Mouse (Mus musculus) C2C12 (cell line): ENCODE results near the gene Plekhd1. TPM values are rescaled to one million over a fixed set of nuclear protein-coding genes. Genes with fewer than 3 reads are reported as not detected.

Experiments used
- H3K27me3 ChIP-seq: one replicate; pipeline ENCODE4 v1.6.1; 2011; ENCODE audit not compliant: control insufficient read depth, insufficient read depth, insufficient read length
- H3K36me3 ChIP-seq: one replicate; pipeline ENCODE4 v1.6.1; 2011; ENCODE audit not compliant: control insufficient read depth, insufficient read depth
- H3K4me3 ChIP-seq: one replicate; pipeline ENCODE4 v1.5.1; 2011; ENCODE audit warnings: mild to moderate bottlenecking, control low read depth; ENCODE audit not compliant: poor library complexity, insufficient read depth, severe bottlenecking
- H3K79me2 ChIP-seq: one replicate; pipeline ENCODE4 v1.6.1; 2011; ENCODE audit not compliant: control insufficient read depth, insufficient read depth
- H3K79me3 ChIP-seq: one replicate; pipeline ENCODE4 v1.6.1; 2011; ENCODE audit warnings: low read depth, control low read depth
- H3ac ChIP-seq: one replicate; pipeline ENCODE3; 2011; ENCODE audit warnings: low read depth; ENCODE audit not compliant: control insufficient read depth, insufficient read length
- CEBPB ChIP-seq: IDR thresholded peaks from one replicate; pipeline ENCODE4 v1.6.1; 2011; ENCODE audit warnings: low read depth, mild to moderate bottlenecking, control low read depth, moderate library complexity
- CTCF ChIP-seq: IDR thresholded peaks from one replicate; pipeline ENCODE4 v1.5.1; 2011; ENCODE audit not compliant: control insufficient read depth, insufficient read depth, insufficient read length
- FOSL1 ChIP-seq: IDR thresholded peaks from one replicate; pipeline ENCODE4 v1.8.0; 2011; ENCODE audit warnings: mild to moderate bottlenecking, low read length; ENCODE audit not compliant: poor library complexity, insufficient read depth, severe bottlenecking
- MAX ChIP-seq: IDR thresholded peaks from one replicate; pipeline ENCODE4 v1.6.1; 2011; ENCODE audit warnings: mild to moderate bottlenecking, control low read depth
- MYOD1 ChIP-seq: IDR thresholded peaks from one replicate; pipeline ENCODE4 v1.6.1; 2011; ENCODE audit warnings: low read depth; ENCODE audit not compliant: control insufficient read depth, insufficient read length
- MYOG ChIP-seq: IDR thresholded peaks from one replicate; pipeline ENCODE4 v1.6.1; 2011; ENCODE audit not compliant: control insufficient read depth, insufficient read length; ENCODE audit errors: extremely low read depth
- USF1 ChIP-seq: IDR thresholded peaks from one replicate; pipeline ENCODE4 v1.6.1; 2011; ENCODE audit warnings: low read depth, mild to moderate bottlenecking, control low read depth, moderate library complexity
- polyA plus RNA-seq: library from polyadenylated mRNA; unstranded; fragments of >200 nt; fragmentation: generic; extraction: Trizol; gene quantifications from one replicate; pipeline ENCODE4 v1.2.1, GENCODE M21; 2012; ENCODE audit warnings: missing spikeins

Plekhd1 gene
- polyA plus RNA-seq, 1 experiment = 0.01 TPM

DNA sequence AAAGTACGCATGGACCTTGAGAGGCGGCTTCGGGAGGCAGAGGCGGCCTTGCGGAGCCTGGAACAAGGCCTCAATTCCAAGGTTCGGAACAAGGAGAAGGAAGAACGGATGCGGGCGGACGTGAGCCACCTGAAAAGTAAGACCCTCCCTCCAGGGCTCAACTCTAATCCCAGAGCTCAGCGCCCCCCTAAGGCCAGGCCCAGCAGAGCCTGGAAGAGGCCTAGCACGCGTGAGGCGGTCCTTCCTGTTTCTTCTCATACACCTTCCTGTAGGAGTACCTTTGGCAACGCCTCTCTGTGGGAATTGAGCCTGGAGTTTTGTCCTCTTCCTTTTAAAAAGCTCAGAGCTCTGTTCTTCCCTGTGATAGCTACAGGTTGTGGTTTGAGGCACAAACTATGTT, 29.1 kb downstream of the Plekhd1 start:
- Histone ChIP-seq H3ac (no peak overlapping the region), H3K79me2 (no peaks in the 10 kb centered on the region), H3K4me3 (no peak overlapping the region), H3K36me3 (no peaks in the 10 kb centered on the region), H3K27me3 (peaks cover 39% of the 10 kb centered on the region), H3K79me3 (no peaks in the 10 kb centered on the region)
- TF ChIP-seq CEBPB = no peak
- no peak for TF ChIP-seq FOSL1
- TF ChIP-seq USF1 = no peak
- no peak for TF ChIP-seq MYOG
- no peak for TF ChIP-seq MAX
- no peak for TF ChIP-seq MYOD1
- TF ChIP-seq CTCF = no peak

DNA sequence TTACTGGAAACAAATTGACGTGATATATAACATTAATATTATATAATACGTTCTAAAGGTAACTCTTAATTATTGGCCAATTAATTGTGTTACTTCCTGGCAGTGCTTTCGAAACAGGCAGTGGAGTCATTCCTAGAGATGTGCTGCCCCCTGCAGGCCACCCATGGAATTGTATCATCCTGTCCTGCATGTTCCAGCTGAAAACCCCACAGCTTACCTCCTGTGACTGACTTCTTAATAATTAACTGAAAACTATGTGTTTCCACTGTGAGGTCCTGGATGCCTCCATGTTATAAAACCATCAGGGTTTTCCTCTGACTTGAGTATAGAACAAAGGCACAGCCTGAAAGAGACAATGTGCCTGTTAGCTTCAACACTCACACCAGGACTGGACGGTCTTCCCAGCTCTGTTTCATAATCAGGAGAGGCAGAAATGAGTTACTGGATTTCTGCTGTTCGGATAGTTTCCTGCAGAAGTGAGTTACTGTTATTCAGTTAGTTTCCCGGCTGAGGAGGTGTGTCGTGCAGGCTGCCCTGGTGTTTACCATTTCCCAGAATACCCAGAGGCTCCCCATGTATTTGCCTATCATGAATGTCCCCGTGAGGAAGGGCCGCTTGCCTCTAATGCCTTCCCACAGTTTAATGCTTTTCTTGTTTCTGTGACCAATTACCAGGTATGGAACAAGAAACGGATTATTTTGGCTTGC, 32.6 kb downstream of the Plekhd1 start:
- no peak for TF ChIP-seq FOSL1
- peak; percentile 31 for TF ChIP-seq CEBPB
- no peak for TF ChIP-seq MAX
- peak; percentile 64 for TF ChIP-seq CTCF
- no peak for TF ChIP-seq MYOD1
- peaks cover 38% of the 10 kb centered on the region for H3K27me3 ChIP-seq
- no peaks in the 10 kb centered on the region for H3K36me3 ChIP-seq
- no peaks in the 10 kb centered on the region for H3K79me3 ChIP-seq
- H3K4me3 ChIP-seq = no peak overlapping the region
- no peaks in the 10 kb centered on the region for H3K79me2 ChIP-seq
- H3ac ChIP-seq = no peak overlapping the region

DNA sequence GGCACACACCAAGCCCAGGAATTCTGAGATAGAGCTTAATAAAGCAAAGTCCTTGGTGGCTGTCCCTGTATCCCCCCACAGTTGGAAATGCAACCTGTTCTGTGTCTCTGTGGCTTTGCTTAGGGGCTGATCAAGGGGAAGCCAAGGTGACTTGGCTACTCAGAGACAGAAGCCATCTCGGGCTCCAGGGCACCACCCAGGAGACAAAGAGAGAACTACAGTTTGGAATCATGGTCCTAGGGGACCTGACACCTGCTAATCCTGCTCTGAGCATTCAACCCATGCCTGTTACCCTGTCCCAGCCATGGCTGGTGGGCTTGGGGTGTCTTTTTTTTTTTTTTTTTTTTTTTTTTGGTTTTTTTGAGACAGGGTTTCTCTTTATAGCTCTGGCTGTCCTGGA, 35.8 kb downstream of the Plekhd1 start:
- no peaks in the 10 kb centered on the region for H3K79me3 ChIP-seq
- no peak overlapping the region for H3K4me3 ChIP-seq
- TF ChIP-seq MAX = no peak
- no peak for TF ChIP-seq USF1
- no peak for TF ChIP-seq MYOD1
- TF ChIP-seq FOSL1 = no peak
- no peak for TF ChIP-seq MYOG
- no peak for TF ChIP-seq CEBPB
- TF ChIP-seq CTCF = no peak
- no peak overlapping the region for H3ac ChIP-seq
- no peaks in the 10 kb centered on the region for H3K79me2 ChIP-seq
- no peaks in the 10 kb centered on the region for H3K36me3 ChIP-seq
- peaks cover 16% of the 10 kb centered on the region for H3K27me3 ChIP-seq

DNA sequence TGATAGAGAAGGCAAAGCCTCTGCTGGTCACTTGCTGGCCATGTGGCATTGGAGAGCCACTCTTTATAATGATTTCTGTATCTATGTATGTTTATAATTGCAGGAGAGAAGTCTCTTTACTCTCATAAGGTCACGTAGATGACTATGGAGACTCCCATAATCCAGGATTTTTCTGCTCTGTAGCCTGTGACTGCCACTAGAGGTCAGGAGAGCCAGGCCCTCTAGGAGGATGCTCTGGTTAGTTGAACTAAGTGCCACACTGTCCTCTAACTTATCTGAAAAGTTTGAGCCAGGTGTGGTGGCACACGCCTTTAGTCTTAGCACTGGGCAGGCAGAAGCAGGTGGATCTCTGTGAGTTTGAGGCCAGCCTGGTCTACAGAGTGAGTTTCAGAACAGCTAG, 36.4 kb downstream of the Plekhd1 start:
- Histone ChIP-seq H3ac (no peak overlapping the region), H3K36me3 (no peaks in the 10 kb centered on the region), H3K4me3 (no peak overlapping the region), H3K79me2 (no peaks in the 10 kb centered on the region), H3K27me3 (peaks cover 10% of the 10 kb centered on the region), H3K79me3 (no peaks in the 10 kb centered on the region)
- TF ChIP-seq MYOD1 (no peak), MYOG (no peak), FOSL1 (no peak), USF1 (no peak), MAX (no peak), CEBPB (no peak), CTCF (no peak)

DNA sequence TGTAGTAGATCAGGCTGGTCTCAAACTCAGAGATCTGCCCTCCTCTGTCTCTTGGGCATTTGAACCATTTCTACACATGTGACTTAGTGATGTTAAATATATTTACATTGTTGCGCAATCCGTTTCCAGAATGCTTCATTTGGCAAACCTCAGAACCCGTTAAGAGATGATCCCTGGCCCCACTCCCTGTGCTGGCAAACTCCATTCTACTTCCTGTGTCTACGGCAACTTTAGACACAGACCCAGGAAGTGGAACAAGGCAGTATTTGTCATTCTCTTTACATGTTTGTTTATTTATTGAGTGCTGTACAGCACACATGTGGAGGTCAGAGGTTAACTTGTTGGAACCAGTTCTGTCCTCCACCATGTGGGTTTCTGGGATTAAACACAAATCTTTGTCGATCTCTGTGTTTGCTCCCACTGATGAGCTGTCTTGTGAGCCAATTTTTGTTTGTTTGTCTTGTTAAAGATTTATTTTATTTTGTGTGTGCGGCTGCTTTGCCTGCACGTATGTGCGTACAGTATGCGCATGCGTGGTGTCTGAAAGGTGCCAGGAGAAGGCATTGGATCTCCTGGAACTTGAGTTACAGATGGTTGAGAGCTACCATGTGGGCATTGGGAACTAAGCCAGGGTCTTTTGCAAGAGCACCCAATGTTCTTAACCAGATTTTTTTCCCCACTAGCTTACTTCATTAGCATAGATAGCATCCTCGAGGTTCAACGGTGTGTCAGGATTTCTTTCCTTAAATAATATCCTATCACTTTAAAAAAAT, 37.6 kb downstream of the Plekhd1 start:
- no peaks in the 10 kb centered on the region for H3K79me2 ChIP-seq
- no peak overlapping the region for H3ac ChIP-seq
- TF ChIP-seq MYOD1 = no peak
- peak; percentile 73 for TF ChIP-seq CEBPB
- no peaks in the 10 kb centered on the region for H3K79me3 ChIP-seq
- peaks cover 13% of the 10 kb centered on the region for H3K27me3 ChIP-seq
- H3K36me3 ChIP-seq = no peaks in the 10 kb centered on the region
- H3K4me3 ChIP-seq = no peak overlapping the region

DNA sequence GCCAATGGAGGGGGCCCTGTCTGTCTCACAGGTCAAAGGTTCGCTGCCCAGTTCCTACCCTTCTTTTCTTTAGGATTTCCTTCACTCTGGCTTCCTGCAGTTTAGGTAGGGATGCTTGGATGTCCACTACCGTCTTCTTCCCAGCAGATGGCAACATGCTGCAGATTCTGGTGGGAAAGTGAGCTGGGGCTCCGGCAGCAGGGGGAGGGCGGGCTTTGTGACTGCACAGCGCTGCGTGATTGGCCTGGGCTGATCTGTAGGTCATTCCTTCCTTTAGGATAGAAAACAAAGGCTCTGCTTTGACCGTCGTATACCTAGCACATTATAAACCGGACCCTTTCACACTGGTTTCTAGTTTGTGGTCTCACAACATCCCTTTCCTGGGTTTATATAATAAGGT, 38.2 kb downstream of the Plekhd1 start:
- Histone ChIP-seq H3K4me3 (no peak overlapping the region), H3K36me3 (no peaks in the 10 kb centered on the region), H3K27me3 (peaks cover 9% of the 10 kb centered on the region), H3K79me3 (no peaks in the 10 kb centered on the region), H3ac (no peak overlapping the region), H3K79me2 (no peaks in the 10 kb centered on the region)
- TF ChIP-seq CEBPB = no peak
